Mouse (Mus musculus) left cerebral cortex, adult 8-10 months (tissue): ENCODE data around the gene Dync1li2. TPM values are rescaled to one million over a fixed set of nuclear protein-coding genes. Genes with fewer than 3 reads are reported as not detected.

Source experiments
- DNase-seq, 2 experiments: peaks; one replicate each; pipeline ENCODE4 v3.0.0; 2022; ENCODE audit warnings: low spot score in 2 of 2
- total RNA-seq, 4 experiments: library from RNA; stranded (reverse); gene quantifications; 2 replicates each; pipeline ENCODE4 v1.2.4; 2022

Gene Dync1li2
- total RNA-seq, 4 experiments from 2014 or later: 254 to 332 (median 270) TPM

DNA sequence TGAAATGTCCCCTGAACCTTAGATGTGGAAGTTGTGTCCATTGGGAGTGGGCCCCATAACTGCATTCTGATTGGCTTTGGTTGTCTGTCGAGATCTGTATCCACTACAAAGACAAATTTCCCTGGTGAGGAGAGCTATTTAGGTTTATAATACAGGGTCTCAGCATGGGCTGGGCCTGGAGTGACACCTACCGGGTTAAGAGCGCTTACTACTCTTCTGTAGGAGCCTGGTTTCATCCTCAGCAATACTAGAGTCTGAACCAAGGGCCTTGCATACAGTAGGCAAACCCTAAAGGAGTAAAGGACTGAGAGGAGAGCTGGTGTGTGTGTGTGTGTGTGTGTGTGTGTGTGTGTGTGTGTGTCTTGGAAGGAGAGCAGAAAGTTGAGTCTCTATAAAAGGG is 28.6 kb downstream of the Dync1li2 start:
- no peak for DNase-seq

DNA sequence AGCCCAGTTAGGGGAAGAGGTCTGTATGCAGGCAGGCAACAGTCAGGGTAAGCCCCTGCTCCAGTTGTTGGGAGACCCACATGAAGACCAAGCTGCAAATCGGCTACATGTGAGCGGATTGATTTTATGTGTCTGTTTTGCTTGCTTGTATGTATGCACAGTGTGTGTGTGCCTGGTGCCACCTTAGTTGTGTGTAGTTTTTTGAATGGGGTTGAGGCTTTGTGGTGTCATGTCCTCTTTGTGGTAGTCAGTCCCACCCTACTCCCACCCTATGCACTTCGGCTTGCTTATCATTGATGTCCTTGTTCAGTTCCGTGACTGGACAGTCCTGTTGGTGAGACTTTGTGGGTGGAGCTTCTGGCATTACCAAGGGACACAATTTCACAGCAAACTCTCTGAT is 29.1 kb downstream of the Dync1li2 start:
- no peak for DNase-seq

DNA sequence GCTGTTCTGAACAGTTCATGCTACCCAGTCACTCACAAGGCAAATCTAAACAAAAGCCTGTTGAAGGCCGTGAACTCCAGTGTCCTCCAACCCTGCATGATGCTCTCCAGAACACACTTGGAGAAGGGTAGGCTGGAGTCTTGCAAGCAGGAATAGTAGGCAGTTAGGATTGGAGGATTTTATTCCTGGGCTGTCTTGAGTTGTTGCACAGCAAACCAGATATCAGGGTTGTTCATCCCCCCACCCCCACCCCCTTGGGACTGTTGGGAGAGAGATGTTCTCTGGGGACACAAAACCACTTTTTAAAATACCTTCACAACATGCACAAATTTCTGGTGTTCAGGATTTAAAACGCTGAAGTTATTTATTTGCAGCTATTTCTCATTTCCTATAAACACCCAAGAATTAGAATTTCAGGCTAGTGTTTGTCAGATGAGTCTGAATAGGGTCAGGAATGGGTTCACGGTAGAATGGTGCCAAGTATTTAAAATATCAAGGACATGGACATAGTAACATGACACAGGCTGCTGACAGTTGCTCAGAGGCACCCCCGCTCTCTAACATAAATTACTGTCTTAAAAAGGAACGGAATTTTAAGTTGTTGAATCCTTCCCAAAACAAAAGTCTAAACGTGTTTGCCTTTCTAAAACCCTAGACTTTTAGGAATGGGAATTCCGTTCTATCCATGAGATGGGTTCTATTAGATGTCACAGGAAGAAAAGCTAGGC is 29.9 kb downstream of the Dync1li2 start:
- DNase-seq: no peak

DNA sequence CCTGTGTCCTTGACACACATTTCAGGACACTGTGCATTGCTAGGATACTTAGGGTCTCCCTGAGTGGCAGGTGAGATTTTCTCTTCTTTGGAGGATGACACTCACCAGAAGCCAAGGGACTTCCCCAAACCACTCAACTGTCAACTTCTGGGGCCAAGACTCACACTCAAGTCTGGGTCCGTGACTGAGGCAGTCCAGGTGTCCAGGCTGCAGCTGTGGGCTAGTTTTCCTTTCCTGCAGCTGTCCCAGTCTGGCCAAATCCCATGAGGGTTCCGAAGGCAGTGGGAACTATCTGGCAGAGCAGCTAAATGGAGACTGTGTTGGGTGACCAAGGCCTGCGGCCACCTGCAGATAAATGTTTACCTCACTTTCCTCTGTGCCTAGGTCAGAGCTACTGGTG is 30.9 kb downstream of the Dync1li2 start:
- DNase-seq: no peak

DNA sequence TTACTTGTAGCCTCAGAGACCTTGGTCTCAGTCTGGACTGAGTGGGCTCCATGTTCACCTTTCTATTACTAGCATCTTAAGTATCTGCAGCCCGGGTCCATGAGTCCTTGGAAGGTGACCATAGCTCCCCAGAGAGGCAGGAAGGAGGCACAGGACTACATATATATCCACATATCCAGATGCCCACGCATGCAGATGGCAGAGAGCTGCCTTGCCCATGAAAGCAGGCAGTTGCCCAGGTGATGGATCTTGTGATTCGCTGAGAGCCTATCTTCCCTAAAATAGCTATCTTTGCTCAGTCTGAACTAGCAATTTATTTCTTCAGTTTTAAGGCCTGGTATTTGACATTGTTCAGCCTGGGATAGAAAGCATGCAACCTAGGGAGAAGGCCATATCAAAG is 31.4 kb downstream of the Dync1li2 start:
- peak in 1 of 2 experiments; percentile 90 for DNase-seq

DNA sequence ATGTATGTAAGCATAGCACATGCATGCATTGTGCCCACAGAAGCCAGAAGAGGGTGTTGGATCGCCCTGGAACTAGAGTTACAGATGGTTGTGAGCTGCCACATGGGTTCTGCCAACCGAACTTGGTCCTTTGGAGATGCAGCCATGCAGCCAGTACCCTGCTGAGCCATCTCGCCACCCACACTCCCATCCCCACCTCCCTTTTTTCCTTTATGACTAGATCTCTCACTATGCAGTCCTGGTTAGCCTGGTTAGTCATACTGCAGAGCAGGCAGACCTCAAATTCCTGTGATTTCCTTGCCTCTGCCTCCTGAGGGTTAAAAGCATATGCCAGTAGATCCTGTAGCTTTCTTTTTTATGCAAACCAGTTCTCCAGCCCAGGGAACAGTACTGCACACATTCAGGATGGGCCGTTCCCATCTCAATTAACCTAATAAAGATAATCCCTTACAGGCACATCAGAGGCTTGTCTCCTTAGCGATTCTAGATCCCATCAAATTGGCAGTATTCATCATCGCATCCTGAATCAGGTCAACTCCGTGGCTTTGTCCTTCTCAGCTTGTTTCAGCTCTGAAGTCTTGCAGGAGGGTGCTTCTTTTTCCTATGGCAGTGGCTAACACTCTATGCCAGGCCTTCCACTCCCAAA is 32.1 kb downstream of the Dync1li2 start:
- DNase-seq: peak in 1 of 2 experiments; percentile 78

DNA sequence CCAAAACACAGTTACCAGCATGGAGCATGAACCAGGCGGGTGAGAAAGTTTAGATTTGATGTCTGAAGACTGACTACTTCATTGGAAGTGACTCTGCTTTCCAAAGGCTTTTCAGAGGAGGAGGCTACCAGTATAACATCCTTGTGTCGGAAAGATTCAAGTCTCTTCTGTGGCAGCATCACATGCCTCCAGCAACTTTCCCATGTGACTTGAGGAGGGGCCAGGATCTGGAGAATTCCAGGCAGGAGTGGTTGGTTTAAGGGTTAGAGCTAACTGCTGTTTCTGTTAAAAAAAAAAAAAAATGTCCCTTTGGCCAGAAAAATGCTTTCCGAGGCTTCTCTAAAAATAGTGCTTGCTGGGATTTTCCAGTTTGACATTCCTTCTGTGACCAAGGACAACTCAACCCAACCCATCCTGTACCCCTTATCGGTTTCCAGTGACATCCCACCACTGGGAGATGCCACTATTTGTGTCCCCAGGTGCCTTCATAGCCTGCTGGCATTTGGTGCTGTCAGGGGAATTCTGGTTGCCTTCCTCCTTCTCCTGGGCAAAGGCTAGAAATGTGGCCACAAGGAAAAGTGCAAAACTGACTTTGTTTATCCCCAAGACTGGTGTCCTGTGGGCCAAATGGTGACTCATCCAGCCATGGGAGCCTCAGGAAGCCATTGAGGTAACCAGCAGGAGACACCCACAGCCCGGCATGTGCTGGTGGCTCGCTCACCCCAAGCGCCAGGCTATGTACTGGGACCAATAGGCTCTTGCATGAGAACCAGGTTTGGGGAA is 34.3 kb downstream of the Dync1li2 start:
- DNase-seq: peak in 1 of 2 experiments; percentile 36

DNA sequence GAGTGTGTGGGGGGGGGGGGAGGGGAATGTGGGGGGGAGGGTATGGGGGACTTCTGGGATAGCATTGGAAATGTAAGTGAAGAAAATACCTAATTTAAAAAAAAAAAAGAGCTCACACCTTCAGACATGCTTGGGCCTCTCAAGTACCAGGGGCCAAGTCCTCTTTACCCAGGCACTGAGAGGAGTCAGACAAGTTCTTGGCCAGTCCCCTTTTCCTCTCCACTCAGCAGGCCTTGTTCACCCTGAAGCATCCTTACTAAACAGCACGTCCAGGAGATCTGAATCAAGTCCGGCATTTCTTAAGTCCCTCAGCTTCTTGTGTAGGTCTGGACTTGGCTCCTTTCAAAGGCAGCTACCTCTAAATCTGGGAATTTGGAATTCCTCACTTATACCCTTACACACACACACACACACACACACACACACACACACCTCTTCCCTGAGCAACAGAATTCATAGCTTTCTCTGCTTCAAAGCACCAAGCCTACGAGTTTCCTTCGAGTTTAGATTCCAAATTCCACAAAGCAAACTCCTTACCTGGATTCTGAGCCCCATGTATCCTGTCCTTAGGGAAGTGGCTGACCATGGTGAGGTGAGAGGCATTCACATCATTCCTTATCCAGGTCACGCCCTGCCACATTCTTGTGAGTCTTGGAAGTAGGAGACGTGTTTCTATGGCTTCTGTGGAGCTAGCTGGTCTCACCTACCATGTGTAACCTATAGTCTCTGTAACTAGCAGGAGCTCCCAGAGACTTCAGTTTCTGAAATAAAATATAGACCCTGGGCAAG is 36.3 kb downstream of the Dync1li2 start:
- DNase-seq: no peak

DNA sequence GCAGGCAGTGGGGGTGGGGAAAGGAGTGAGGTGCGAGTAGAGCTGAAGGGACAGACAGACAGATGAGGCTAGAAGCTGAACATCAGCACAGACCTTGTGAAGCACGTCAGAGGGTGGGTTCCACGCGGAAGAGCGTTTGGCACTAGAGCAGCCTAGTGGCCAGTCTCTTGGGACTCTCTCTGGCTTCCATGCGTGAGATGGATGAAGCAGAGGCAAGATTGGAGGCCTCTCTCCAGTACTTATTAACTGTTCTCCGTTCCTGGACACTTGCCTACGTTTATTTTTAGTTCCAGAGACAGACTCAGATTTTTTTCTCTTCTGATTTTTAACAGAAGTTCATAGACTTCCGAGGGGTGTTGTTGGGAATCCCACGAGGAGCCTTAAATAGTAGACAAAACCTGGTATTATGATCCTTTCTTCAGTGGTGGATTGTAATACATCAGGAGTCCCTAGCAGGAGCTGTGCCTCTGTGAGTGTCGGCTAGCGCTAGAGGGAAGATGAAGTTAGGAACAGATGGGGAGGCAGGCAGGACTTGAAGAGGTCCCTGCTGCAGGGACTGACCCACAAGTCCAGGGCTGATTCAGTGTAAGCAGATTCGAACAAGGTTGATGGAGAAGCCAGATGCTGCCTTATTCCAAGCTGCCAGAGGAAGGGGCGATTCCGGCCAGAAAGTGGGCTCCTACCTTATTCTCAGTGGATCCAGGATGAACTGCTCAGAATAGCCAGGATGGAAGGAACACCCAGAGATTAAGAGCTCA is 37.2 kb downstream of the Dync1li2 start:
- no peak for DNase-seq

DNA sequence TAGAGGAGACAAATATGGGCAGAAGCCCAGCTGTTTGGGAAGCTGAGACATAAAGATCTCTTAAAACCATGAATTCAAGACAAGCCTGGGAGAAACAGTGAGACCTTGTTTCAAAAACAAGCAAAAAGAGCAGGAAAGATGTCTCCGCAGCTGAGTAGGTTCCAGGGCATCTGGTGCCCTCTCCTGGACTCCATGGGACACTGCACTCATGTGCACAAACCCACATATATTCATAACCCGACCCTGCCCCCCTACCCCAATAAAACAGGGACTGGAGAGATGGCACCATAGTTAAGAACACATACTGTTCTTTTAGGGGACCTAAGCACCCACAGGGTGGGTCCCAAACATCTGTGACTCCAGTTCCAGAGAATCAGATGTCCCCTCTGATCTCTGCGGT is 39.3 kb downstream of the Dync1li2 start:
- no peak for DNase-seq

DNA sequence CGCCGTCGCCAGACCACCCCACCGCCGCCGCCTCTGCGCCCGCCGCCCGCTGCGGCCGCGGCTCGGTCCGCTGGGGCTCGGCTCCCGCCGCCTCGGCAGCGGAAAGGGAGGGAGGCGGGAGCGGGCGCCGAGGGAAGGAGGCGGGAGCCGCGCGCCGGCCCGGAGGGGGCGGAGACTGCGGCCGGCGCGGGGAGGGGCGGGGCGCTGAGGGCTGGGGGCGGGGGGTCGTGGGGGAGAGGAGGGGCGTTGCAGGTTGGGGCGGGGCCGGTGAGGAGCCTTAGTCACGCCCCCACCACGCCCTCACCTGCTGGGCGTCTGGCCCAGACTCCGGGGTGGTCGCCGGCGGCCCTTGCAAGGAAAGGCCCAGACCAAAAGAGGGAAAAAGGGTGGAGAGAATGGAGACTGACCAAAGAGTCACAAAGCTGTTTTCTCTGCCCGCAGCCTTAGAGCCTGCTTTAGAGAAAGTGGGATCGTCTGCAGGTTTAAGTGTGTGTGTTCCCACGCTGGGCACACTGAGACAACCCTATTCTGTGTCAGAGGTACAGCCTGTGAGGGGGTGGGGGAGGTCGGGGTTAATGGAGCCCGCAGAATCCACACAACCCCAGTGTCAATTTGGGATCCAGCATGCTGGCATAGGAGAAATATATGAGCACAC is 47.0 kb downstream of the Dync1li2 start, which contains the start of gene Cmtm4:
Gene Cmtm4, minus strand, starts transcription at position 105 of the 655 bp plus-strand sequence.
- no peak for DNase-seq

DNA sequence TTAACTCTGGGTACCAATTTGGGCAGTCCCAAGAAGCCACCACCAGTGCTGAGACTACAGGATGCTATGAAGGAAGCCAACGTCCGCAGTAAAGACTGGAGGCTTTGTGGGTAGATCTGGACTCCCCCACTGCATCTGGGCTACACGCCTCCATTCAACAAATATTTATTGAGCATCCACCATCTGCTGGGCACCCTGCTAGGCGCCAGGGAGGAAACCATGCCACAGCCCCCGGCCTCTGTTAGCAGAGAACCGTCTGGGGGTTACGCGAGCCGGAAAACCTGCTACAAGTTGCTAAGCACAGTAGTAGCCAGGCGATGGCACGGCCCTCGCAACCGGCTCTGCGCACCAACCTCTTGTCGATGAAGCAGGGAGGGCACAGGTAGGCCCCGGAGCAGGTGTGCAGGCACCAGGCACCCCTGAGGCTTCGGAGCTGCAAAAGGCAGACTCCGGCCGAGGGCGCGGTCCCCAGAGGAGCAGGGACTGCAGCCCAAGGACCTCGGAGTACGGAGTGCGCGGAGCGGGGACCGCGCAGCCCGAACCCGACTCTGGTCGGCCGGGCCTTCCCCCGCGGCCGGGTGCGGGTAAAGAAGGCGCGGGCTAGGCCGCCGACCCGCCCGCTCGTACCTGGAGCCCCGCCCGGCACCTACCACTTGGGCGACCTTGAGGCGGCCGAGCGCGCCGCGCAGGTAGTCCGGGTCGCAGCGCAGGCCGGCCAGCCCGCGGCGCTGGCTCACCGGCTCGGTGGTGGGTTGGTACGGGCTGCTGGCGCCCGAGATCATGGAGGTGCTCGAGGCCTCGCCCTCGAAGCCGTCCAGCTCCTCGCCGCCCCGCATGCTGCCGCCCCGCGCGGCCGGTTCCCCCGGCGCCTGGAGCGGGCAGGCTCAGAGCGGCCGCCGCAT is 47.8 kb downstream of the Dync1li2 start:
- peak in 1 of 2 experiments; percentile 32 for DNase-seq

DNA sequence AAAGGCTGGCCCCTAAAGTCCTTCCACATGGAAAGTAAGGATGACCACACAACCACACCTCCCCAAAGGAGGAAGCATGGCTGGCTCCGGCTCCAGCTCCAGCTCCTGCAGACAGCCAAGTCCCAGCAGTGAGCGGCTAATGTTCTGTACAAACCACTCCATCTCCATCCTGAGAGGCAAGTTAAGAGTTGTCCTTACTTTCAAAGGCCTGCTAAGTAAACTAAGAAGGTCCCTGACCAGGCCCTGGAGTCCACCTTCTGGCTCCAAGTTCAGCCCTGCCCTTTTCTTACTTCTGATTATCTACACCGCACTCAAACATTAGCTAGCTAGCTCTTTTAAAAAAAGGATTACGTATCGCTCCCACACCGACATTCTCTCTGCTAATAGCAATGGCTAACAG is 49.1 kb downstream of the Dync1li2 start:
- DNase-seq: no peak

DNA sequence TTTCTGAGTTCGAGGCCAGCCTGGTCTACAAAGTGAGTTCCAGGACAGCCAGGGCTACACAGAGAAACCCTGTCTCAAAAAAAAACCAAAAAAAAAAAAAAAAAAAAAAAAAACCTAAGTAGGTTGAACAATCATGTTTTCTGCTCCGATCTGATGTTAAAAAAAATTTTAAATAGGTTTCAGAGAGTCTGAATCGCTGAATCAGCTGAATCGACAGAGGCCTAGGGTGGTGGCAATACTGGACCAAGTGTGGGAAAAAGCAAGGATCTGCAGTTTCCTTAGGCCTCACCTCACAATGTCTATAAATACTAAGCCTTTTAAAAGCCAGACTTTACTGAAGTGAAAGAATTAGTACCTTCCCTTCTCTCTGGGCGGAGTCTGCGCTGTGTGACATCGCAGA is 49.7 kb downstream of the Dync1li2 start:
- DNase-seq: no peak

DNA sequence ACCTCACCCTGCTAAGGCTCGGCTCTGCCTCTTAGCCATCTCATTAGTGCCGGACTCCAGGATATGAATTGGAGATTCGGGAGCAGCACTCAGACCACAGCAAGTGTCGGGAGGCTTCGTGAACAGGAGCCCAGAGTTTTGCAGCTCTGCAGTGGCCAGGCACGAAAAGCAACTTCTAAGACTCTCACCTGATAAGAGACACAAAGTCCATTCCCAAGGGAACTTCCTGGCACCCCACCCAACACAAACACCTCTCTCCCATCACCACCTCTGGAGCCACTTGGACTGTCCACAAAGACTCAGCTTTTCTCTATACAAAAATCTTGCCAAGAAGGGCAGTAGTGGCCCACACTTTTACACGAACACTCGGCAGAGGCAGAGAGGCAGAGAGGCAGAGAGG is 52.6 kb downstream of the Dync1li2 start:
- no peak for DNase-seq

DNA sequence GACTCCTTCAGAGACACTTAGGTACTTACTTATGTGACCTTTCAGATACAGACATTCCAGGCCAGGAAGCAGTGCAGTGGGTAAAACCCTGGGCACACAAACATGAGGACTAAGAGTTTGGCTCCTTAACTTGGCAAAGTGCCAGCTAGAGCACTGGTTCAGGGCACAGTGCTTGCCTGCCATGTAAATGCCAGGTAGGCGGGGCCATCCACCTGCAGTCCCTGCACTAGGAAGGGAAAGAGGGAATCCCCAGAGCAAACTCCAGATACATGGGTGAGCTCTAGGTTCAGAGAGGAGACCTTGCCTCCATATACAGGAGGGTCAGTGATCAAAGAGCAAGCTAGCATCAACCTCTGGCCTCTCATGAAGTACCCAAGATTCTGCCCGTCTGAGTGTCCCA is 54.9 kb downstream of the Dync1li2 start:
- no peak for DNase-seq

DNA sequence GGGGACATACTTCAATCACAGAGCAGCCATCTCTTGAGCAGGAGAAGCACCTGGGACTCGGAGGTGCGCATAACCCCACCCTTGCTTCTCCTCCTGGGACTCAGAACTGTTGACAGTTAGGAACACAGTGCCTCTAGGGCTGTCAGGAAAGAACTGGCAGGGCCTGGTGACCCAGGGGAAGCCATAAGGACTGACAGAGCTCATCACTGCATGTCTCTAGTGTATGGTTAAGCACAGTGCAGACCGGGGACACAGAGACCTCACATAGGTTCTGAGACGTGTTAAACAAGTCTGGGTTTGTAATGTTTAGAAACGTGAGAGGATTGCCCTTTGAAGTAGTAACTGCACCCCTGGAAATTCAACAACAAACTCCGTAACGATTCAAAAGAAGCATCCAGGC is 55.3 kb downstream of the Dync1li2 start:
- DNase-seq: no peak

DNA sequence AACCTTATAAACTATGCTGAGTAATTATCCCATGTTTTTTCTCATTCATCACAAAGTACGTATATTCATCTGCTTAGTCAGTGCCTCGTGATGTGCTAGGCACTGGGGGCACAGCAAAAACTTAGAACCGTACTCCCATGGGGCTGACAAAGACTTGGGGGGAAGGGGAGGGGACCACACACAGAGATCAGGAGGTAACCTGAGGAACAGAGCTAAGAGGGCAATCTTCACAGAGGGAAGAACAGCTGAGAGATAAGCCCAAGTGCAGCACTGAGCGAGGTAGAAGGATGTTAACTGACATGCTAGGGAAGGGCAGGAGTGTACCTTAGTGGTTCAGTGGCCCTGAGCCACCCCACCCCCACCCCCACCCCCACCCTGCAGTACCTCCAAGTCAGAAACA is 56.2 kb downstream of the Dync1li2 start:
- no peak for DNase-seq

DNA sequence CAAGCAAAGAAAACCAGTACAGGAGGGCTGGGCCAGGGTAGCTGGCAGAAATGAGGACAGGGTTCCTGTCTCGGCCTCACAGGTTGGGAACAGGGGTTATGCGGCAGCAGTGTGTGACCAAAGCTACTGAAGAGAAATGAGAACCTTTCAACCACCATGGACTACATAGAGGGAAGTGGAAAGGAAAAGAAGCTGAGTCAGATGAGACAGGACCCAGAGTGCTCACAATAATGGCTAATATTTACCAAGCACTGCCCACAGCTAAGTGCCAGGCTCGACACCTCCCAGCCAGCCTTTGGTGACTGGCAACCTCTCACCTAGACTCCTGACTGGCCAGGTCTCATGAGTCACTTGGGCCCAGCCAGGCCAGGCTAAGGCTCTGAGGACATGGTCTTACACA is 58.9 kb downstream of the Dync1li2 start:
- no peak for DNase-seq
